Mouse (Mus musculus) liver, adult 2 months (tissue): ENCODE measurements around the gene Rassf1. TPM values are rescaled to one million over a fixed set of nuclear protein-coding genes. Genes with fewer than 3 reads are reported as not detected.
A peak's percentile ranks its signal among the peaks of the same experiment; 100 is the strongest.

Source experiments
- DNase-seq: peaks from one replicate; pipeline ENCODE4 v3.0.0-alpha.2; 2011; ENCODE audit warnings: low read depth, low spot score; ENCODE audit errors: extremely low read depth
- H3K27ac ChIP-seq: fragments of 200-500 bp; replicated peaks from 2 replicates; pipeline ENCODE4 v1.5.1; 2012; ENCODE audit warnings: low read depth, mild to moderate bottlenecking, control low read depth, inconsistent platforms, low read length; ENCODE audit not compliant: insufficient read depth
- H3K27me3 ChIP-seq: fragments of 200-500 bp; 2 replicates; pipeline ENCODE4 v1.6.1; 2012; ENCODE audit warnings: mild to moderate bottlenecking, moderate library complexity, low read length, inconsistent platforms; ENCODE audit not compliant: control insufficient read depth, insufficient read depth
- H3K36me3 ChIP-seq: fragments of 200-500 bp; 2 replicates; pipeline ENCODE4 v1.6.1; 2012; ENCODE audit warnings: low read length, inconsistent platforms; ENCODE audit not compliant: control insufficient read depth, insufficient read depth
- H3K4me1 ChIP-seq: fragments of 200-500 bp; 2 replicates; pipeline ENCODE4 v1.6.1; 2011; ENCODE audit warnings: low read length; ENCODE audit not compliant: control insufficient read depth, insufficient read depth
- H3K4me3 ChIP-seq: fragments of 200-500 bp; 2 replicates; pipeline ENCODE4 v1.5.1; 2011; ENCODE audit warnings: low read depth, mild to moderate bottlenecking, control low read depth, low read length, moderate library complexity; ENCODE audit not compliant: insufficient read depth
- H3K79me2 ChIP-seq: fragments of 200-500 bp; 2 replicates; pipeline ENCODE4 v1.6.1; 2012; ENCODE audit warnings: inconsistent platforms, mild to moderate bottlenecking, low read length, moderate library complexity; ENCODE audit not compliant: control insufficient read depth, insufficient read depth
- H3K9ac ChIP-seq: fragments of 200-500 bp; 2 replicates; pipeline ENCODE4 v1.6.1; 2012; ENCODE audit warnings: low read depth, mild to moderate bottlenecking, control low read depth, inconsistent platforms, low read length
- CTCF ChIP-seq: fragments of 200-500 bp; IDR thresholded peaks from 2 replicates; pipeline ENCODE4 v1.5.1; 2011; ENCODE audit warnings: low read depth, low read length, control low read depth
- POLR2A ChIP-seq: fragments of 200-500 bp; IDR thresholded peaks from 2 replicates; pipeline ENCODE4 v1.6.1; 2011; ENCODE audit warnings: low read length, control low read depth; ENCODE audit not compliant: insufficient read depth; ENCODE audit errors: extremely low read depth
- WGBS: fragments of 180-500 bp; shearing (Covaris S2); methylation state at CpG from one replicate; pipeline ENCODE4 v1.1.7; 2018; 5-methylcytosine and 5-hydroxymethylcytosine counted together
- polyA plus RNA-seq: library from polyadenylated mRNA; depleted of rRNA; stranded (reverse); fragments of >200 nt; gene quantifications from 2 replicates; pipeline ENCODE4 v1.2.3, GENCODE M21; 2012
- total RNA-seq: library from RNA; depleted of rRNA; stranded (reverse); fragments of >200 nt; gene quantifications from 2 replicates; pipeline ENCODE4 v1.2.3, GENCODE M21; 2014

Gene Rassf1
- total and polyA plus RNA-seq, 2 experiments, result 6.0 to 7.0 TPM

DNA sequence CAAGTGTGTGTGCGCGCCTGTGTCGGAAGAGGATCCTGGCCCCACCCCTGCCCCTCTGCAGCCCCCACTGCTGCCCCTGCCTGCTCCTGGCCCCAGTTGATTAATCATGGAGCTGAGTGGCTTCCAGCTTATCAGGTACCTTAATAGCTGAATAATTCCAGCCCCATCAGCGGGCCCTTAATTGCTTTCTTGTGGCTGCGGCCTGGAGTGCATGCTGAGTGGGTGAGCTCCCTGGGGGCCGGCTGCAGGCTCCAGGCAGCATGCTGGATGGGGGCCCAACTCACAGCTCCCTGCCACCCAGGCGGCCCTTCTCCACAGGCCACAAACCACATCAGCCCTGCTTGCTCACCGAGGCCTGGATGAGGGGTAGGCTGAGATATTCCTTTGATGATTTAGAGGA lies 39.9 kb upstream of the Rassf1 start:
- no peak for TF ChIP-seq POLR2A
- Histone ChIP-seq H3K4me1 (no peaks in the 10 kb centered on the region), H3K9ac (no peak overlapping the region), H3K4me3 (no peak overlapping the region), H3K36me3 (no peaks in the 10 kb centered on the region), H3K27ac (no peak overlapping the region), H3K27me3 (no peaks in the 10 kb centered on the region), H3K79me2 (no peaks in the 10 kb centered on the region)
- DNase-seq, result no peak
- WGBS, result 81% methylated on average over 8 of the region's 8 CpGs

DNA sequence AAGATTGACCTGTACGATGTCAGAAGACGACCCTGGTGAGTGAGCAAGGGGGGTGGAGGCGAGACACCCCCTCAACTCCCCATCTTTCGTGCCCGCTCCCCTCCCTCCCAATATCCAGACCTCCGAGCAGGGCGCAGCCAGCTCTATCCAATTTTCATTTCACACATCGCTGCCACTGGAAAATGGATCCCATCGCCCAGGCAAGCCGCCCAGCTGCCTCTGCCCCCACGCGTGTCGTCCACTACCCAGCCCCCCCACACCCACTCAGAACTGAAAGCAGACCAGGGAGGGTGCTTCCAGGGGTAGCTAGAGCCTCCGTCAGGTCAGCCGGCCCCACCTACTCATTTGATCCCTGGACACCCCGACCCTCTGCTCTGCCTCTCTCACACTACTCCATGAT lies 39.0 kb upstream of the Rassf1 start:
- 79% methylated on average over 16 of the region's 16 CpGs for WGBS
- TF ChIP-seq POLR2A (no peak), CTCF (no peak)
- H3K9ac ChIP-seq, result no peak overlapping the region
- no peaks in the 10 kb centered on the region for H3K79me2 ChIP-seq
- H3K27me3 ChIP-seq, result no peaks in the 10 kb centered on the region
- no peaks in the 10 kb centered on the region for H3K36me3 ChIP-seq
- no peak for DNase-seq
- no peak overlapping the region for H3K27ac ChIP-seq
- no peaks in the 10 kb centered on the region for H3K4me1 ChIP-seq
- H3K4me3 ChIP-seq, result no peak overlapping the region

DNA sequence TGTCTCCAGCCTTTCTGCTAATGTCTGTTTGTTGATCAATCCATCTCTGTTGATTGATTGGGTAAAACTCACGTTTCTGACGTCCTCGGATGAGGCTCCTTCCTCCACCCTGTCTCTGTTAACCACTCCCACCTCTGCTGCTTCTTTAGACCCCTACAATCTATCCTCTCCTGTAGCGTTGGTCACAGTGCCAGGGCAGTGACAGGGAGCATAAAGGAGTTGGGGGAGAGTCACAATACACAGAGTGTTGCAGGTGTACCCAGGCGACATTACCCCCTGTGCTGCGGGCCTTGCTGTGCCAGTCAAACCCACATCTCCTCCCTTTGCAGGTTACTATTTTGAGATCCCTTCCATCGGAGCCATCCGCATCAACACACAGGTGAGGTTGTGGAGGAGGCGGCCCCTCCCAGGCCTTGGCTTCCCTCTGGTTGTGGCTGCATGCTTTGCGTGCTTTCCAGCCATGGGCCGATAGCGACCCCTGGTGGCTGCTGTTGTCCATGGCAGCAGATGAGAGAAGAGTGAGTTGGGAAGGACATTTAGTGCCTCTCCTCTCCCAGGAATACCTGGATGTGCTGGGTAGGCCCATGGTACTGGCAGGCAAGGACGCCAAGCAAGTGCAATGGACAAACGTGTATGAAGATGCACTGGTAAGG lies 36.9 kb upstream of the Rassf1 start:
- no peak overlapping the region for H3K9ac ChIP-seq
- 17% methylated on average over 14 of the region's 14 CpGs for WGBS
- TF ChIP-seq CTCF, result peak; percentile 99
- TF ChIP-seq POLR2A, result no peak
- H3K79me2 ChIP-seq, result no peaks in the 10 kb centered on the region
- H3K4me1 ChIP-seq, result no peaks in the 10 kb centered on the region
- H3K27me3 ChIP-seq, result no peaks in the 10 kb centered on the region
- no peak overlapping the region for H3K4me3 ChIP-seq
- DNase-seq, result peak; percentile 31
- H3K27ac ChIP-seq, result no peak overlapping the region
- no peaks in the 10 kb centered on the region for H3K36me3 ChIP-seq

DNA sequence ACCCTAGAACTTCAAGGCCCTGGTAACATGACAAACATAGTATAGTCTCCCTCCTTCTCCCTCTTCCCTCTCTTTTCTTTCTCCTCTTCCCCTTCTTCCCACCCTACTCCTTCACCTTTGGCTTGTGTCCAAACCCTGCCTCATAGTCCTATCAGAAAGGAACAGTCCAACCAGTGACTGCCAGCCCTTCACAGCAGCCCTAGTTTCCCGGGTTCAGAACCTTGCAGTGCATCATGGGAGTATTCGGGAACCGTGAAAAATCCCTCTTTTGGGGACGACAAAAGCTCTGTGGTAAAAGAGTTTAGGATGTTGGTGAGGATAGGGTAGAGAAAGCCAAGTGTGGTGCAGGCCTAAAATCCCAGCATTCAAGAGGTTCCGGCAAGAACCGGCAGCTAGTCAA lies 31.0 kb upstream of the Rassf1 start:
- Histone ChIP-seq H3K9ac (no peak overlapping the region), H3K4me1 (no peaks in the 10 kb centered on the region), H3K79me2 (no peaks in the 10 kb centered on the region), H3K27me3 (no peaks in the 10 kb centered on the region), H3K27ac (no peak overlapping the region), H3K4me3 (no peak overlapping the region), H3K36me3 (no peaks in the 10 kb centered on the region)
- TF ChIP-seq POLR2A (no peak), CTCF (no peak)
- DNase-seq, result no peak
- WGBS, result 74% methylated on average over 6 of the region's 6 CpGs

DNA sequence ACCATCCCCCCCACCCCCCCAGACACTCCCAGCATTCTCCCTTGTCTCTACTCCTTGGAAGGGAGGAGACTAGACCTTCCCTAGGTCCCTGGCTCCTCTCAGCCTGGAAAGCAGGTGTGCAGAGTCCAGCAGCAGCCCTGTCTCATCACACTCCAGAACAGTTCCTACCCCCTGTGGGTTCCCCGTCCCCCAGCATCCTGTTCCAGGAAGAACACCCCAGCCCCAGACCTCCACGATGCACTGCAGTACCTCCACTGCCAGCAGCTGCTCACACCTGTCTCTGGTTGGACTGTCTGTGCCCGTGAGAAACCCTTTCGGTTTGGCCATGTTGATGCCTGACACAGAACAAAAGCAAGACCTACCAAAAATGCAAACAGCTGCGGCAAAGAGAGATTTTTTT lies 30.2 kb upstream of the Rassf1 start:
- WGBS, result 66% methylated on average over 5 of the region's 5 CpGs
- H3K4me3 ChIP-seq, result no peak overlapping the region
- no peak for DNase-seq
- no peaks in the 10 kb centered on the region for H3K4me1 ChIP-seq
- TF ChIP-seq CTCF (no peak), POLR2A (no peak)
- H3K36me3 ChIP-seq, result no peaks in the 10 kb centered on the region
- H3K27me3 ChIP-seq, result no peaks in the 10 kb centered on the region
- H3K27ac ChIP-seq, result no peak overlapping the region
- H3K9ac ChIP-seq, result no peak overlapping the region
- H3K79me2 ChIP-seq, result no peaks in the 10 kb centered on the region

DNA sequence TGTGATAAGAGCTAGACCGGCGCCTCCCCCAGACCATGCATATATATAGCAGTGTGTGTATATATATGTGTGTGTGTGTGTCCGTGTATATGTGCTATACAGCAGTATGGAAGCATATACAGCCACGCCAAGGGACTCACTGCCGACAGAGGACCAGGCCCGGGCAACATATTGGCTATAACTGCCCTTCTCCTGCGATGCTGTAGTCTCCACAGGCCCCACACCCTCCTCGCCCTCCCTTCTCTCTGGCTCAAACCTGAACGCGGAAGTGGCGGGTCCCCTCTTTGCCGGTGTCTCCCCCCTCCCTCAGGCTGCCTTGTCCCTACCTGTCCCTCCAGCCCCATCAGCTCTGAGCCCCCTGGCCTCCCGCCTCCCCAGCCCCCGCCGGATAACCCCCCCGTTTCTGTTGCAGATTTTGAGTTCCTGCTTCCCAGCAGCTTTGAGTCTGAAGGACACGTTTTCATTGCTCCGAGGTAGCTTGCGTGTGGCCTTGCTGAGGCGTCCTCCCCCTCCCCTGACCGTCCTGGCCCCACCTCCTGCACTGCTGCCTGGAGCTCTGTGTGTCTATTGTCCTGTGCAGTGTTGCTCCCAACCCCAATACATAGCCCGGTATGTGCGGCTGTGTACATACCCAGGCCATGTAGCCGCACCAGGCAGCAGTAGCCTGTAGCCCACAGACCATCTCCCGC lies 29.5 kb upstream of the Rassf1 start:
- no peak overlapping the region; the same call in 1 of the 2 replicates for H3K4me3 ChIP-seq
- peaks cover 3% of the 10 kb centered on the region; the same call in 1 of the 2 replicates for H3K27me3 ChIP-seq
- no peaks in the 10 kb centered on the region for H3K79me2 ChIP-seq
- no peak overlapping the region for H3K9ac ChIP-seq
- no peaks in the 10 kb centered on the region for H3K4me1 ChIP-seq
- TF ChIP-seq CTCF, result no peak
- TF ChIP-seq POLR2A, result no peak
- WGBS, result 25% methylated on average over 25 of the region's 25 CpGs
- H3K27ac ChIP-seq, result no peak overlapping the region
- no peak for DNase-seq
- H3K36me3 ChIP-seq, result no peaks in the 10 kb centered on the region
